Mouse (Mus musculus): ENCODE results near the gene Stom. TPM values are rescaled to one million over a fixed set of nuclear protein-coding genes. Genes with fewer than 3 reads are reported as not detected.
A peak's percentile ranks its signal among the peaks of the same experiment; 100 is the strongest.

Gene Stom
- total and polyA plus RNA-seq, 3 experiments: 15.0 to 54.6 (median 50.4) TPM

DNA sequence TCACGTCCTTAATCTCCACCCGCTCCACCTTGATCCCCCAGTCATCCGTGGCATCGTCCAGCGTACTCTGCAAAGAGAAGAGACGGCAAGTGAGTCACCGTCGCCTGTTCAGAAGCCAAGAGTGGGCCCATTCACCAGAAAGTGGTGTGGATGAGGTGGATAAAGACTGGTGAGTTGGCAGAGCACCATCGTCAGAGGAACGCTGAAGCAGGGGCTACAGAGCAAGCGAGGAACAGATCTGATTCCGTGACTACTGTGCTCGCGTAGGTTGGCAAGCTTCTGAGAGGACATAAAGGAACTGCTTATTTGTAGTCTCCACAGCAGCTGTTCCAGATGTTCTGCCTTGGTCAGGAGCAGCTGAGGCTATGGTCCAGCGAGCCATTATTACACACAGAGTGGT lies 16.4 kb downstream of the Stom start:
- DNase-seq: no peak

DNA sequence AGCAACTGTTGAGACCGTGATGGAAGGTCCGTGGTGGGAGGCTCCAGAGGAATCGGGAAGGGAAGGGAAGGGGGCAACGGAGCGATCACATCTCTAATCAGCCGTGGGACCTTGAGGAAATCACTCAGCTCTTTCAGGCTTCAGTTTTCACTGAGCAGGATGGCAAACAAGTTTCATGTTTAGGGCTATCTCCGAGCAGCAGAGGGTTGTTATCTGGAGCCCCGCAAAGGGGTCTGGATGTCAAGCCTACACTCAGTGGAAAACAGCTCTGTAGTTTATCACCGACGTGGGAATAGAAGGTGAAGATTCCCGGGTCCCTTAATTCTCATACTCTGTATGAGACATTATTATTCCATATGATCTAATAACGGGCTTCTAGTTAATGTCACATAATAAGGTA lies 18.4 kb downstream of the Stom start:
- no peak for DNase-seq

DNA sequence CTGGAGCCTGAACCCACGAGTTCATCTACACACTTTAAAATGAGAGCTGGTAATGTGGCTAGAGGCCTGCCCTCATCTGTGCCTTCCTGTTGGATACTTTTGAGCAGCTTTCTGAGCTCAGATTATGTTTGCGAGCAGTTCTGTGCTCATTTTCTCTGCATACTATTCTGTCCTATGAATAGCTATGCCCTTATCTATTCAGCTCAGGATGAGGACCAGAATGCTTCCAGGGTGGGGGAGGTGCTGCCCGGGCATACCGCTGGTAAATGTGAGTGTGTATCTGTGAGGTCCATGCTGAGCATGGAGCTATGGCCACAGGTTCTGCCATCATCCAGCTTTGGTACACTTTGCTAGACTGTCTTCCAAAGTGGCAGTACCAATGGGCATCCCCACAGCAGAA lies 19.2 kb downstream of the Stom start:
- DNase-seq: no peak

DNA sequence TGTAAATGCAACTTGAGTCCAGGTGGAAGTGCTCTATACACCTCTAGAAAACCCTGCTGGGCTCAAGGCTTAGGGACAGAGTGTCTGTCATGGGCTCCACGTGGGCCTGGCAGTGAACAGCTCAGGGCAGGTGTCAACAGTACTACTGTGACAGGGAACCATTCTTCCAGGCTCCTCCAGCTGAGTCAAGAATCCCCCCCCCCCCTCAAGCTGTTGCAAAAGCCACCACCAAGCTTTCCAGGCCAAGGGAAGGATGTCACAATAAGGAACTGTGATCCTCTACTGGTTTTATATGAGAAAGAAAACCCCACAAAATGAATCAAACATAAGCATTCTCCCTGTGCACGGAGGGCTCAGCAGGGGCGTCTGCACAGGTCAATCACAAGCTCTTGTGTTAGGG lies 22.5 kb downstream of the Stom start:
- DNase-seq: no peak

DNA sequence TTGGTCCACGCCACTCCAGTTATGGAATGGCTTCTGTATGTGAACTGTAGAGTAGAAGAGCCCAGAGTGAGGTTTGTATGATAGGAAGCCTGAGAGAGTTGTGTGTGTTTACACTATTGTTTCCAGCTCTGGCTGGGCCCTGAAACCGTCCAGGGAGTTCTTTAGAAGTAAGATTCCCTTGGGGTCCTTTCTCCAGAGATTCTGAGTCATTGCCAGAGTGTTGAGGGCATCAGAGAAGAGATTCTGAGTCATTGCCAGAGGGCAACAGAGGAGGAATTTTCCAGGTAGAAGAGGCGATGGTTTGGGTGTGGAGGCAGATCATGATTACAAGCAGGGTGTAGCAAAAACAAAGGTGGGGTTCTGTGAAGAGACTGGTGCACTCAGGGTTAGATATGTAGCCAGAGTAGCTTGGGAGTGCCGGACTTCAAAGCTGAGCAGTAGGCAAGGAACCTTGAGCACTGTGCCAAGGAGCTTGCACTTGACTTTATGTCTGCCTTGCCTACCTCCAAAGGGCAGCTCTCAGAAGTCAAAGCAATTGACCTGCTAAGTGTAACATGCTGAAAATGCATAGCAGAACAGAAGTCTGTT lies 26.8 kb downstream of the Stom start:
- DNase-seq: no peak

DNA sequence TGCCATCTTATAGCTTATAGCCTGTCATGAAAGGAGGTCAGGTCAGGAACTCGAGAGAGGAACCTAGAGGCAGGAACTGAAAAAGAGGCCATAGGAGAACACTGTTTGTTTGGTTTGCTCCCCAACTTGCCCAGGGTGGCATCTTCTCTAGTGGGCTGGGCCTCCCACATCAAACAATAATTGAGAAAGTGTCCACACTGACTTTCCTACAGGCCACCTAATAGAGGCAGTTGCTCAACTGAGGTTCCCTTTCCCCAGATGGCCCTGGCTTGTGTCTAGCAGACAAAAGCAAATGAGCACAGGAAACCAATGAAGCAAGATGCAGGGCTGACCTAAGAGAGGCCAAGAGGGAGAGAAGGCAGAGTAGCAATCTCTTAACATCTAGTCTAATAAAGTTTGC lies 28.6 kb downstream of the Stom start:
- no peak for DNase-seq

DNA sequence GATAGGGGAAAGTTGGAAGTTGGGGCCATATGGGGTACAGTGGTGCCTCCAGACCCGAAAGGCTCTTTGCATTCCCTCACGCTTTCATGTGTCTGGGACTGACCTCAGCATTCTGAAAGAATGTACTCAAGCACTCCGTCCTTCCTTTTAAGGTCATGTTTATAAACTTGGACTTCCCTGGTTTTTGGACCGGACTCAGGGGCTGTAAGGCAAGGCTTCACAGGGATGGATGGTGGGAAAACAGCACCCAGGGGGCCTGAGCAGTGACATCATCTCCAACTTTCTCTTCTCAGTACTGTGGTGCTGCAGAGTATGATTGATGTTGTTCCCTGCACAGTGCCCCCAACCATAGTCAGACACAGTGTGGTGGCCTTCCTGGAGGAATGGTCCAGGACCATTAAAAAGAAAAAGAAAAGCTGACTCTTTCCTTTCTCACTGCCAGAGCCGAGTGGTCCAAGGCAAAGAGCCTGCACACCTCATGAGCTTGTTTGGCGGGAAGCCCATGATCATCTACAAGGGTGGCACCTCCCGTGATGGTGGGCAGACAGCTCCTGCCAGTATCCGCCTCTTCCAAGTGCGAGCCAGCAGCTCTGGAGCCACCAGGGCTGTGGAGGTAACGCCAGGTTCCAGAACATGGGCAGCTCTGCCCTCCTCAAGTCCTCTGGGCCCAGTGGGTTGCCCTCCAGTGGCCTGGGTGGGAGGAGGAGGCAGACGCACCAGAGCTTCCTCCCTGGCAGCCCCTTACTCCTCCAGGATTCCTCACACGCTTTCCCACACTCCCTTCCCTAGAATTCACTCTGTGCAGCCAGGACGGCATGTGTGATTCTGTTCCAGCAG lies 34.5 kb downstream of the Stom start:
- no peak for DNase-seq

DNA sequence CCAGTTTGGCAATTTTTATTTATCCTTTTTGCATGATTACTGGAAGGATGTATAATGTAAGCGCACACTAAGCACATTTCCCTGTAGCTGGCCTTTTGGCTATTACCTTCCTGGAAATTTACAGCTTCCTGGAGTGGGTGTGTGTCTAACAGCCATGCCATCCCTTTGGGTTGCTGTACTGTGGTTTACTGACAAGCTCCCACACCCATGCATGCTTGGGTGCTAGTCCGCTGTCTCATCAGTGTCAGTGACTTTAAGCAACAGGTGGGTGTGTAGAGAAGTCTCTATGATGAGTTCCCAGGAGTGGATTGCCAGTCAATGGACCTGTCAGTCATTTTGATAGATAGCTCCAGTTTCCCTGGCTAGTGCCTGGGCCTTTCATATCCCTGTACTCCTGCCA lies 37.3 kb downstream of the Stom start:
- no peak for DNase-seq

DNA sequence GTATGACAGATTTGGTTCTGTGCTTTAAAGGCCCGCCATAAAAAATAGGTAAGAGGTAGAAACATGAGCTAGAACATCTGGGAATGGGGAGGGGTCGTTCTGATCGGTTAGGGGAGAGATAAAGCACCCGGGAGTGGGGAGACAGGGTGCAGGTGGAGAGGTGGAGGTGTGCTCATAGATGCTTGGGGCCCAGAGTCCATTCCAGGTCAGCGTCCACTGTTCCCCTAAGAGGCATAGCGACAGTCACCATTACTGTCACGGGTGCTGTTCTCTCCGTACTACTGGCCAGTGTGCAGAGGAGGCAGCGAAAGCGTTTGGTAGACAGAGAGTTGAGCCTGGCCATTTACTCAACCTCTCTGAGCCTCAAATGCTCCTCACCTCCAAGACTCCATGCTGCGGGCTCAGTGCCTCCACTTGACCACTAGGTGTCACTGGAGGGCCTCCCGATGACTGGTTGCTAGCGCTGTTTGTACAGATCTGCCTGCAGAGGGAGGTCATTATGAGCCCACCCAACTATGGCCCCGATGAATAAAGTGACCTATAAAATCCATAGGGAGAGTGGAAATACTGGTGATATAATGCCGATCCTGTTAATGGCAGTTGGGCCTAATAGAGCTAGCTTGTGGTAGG lies 39.0 kb downstream of the Stom start:
- DNase-seq: peak; percentile 75

DNA sequence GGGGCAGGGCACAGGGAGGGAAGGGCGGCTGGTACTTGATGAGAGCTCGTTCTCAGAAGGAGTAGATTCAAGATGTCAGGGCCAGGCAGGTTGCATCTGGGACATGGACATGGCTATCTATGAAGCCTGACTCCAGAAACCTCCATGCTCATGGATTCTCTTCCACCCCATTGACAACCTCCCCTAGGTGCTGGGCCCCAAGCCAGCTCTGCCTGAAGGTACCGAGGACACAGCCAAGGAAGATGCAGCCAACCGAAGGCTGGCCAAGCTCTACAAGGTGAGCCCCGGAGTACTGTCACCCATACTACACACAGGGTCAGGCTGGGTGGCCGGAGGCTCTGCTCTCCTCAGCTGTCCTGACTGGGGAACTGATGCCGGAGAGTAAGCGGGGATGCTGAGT lies 43.5 kb downstream of the Stom start:
- DNase-seq: no peak

DNA sequence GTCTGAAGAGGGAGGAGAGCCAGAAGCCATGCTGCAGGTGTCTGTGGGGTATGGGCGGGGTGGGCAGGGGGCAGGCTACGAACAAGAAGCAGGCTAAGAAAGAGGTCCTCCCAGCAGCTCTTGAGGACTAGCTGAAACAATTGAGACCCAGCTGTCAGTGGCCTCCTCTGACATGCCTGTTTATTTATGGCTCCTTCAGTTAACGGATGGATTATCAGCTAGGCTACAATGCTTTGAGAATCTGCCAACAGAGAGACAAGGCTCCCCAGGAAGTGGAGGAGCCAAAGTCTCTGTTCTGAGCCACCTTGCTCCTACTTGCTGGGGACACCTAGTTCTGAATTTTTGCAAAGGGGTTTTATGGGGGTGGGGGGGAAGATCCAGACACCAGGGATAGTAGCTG lies 44.1 kb downstream of the Stom start:
- DNase-seq: no peak

DNA sequence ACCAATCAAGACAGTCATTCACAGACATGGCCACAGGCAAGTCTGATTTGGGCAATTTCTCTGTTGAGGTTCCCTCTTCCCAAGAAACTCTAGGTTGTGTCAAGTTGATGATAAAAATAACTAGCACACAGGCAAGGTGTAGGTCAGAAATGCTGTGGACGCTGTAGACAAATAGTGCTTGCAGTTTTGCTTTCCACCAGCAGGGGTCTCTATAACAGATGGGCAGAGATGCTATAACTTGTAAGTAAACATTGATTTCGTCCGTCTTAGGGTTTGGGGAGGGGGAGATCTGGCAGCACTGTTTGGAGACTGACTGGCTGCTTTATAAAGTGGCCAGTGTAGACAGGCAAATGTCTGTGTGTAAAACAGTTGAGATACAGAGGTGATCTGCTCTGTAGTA lies 44.9 kb downstream of the Stom start:
- DNase-seq: no peak

DNA sequence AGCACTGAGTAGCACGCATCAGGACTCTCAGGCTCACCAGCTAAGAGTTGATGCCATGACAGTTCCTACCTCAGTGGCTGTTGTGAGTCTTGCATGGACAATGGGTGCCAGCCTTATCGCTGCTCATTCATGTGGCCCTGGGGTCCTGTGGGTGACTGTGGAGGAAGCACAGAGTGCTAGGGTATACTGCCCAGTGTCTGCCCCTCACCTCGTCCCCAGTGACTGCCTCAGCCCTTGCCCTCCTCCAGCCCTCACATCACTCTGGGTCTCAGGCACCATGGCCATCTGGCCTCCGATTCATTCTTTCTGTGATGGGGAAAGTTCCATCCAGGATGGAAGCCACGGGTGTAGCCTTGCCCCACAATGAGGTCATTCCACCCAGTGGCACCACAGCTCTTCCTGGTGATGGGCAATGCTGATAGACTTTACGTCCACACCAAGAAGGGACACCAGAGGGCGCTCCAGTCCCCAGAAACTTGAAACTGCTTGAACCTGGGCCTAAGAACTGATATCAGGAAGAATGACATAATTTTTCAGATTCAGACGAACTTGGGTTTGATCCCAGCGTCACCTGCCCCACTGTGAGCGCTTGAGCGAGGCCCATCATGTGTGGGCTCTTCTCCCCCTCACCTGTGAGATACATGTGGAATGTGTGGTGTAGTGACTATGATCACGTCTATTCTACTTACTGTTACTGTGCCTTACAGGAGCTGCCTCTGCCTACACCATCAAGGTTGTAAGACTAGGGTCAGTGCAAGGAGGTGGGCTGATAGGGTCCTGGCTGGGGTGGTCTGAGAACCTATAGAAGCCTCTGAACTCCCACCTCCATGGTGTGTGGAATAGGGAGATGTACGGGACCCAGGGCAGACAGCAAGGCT lies 47.8 kb downstream of the Stom start:
- DNase-seq: peak; percentile 71

DNA sequence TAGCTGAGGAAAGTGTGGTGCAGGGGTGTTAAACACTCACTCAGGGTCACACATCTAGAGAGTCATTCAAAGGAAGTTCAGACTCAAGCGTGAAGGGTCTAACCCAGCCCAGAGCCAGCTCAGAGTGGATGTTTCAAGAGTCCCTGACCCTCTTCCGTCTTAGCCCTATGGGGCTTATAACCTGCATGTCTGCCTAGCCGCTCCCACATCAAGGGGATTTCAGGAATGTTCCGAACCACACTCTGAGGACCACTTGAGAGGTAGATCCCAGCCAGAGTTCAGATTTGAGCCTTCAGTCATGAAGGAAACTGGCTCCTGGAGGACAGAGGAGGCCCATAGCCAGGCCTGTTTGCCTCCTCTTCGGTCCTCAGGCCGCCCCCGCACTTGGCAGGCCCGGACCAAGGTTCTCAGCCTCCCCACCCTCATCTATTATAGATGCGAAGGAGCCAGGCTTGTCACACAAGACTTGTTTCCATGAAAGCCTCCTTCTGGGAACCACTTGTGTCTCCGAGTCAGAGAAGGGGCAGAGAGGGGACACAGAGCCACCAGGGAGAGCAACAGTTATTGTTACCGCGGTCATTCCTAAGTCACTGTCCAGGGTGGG lies 49.7 kb downstream of the Stom start:
- no peak for DNase-seq

DNA sequence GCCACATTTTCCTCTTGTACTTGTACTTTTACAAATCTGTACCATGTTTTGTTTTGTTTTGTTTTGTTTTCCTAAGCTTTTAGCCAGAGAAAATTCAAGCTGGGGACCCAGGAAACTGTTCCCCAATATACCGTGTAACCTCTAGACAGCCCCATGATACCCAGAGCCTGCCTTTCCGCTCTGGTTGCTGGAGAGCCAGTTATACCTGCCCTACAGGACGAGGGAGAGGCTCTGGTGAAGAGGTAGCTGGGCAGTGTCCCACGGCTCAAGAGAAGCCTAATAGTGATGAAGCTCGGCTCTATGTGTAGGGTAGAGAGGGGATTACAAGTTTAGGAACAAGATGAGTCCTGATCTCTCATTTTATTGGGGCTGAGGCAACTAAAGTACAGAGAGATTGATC lies 51.6 kb downstream of the Stom start:
- no peak for DNase-seq

DNA sequence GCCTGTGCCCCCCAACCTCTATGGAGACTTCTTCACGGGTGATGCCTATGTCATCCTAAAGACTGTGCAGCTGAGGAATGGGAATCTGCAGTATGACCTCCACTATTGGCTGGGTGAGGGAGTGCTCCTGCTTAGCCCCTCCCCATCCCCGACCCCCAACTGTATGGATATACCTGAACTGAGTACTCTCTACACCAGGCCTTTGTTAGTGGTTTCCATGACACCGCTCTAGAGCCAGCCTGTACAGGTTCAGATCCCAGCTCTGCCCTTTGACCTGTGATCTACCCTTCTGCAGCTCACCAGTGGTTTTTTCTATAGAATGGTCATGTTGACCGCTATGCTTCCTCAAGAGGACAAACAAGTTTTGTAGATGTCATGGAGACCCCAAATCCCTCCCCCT lies 52.8 kb downstream of the Stom start:
- DNase-seq: no peak

DNA sequence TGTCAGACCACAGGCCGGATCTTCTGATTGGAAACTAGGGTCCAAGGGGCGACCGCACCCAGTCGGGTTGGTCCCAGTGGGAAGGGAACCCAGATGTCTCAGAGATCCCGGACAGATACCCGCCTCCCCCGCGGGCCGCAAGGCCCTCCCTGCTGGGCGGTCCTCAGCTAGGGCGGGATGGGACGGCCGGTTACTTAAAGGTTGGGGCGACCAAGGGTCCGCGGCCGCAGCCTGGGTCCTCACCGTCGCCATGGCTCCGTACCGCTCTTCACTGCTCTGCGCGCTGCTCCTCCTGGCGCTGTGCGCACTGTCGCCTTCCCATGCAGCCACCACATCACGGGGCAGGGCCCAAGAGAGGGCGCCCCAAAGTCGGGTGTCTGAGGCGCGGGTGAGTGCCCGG lies 54.6 kb downstream of the Stom start:
- DNase-seq: peak; percentile 40

DNA sequence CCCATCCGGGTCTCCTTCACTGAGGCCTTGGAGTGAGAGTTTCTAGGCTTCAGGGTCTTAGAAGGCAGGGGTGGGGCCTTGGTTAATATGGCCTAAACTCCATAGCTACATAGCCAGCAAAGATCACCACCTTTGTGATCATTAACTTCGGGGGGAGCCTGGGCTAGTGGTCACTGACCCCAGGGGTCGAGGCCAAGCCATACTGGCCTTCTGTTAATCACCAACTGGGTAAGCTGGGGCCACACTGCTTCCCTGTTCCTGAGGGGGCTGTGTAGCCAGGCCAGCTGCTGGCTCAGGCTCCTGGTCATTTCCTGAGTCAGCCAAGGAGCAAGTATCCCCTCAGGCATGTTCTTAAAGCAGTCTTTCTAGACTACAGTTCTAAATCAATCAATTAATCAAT lies 56.8 kb downstream of the Stom start:
- DNase-seq: no peak

DNA sequence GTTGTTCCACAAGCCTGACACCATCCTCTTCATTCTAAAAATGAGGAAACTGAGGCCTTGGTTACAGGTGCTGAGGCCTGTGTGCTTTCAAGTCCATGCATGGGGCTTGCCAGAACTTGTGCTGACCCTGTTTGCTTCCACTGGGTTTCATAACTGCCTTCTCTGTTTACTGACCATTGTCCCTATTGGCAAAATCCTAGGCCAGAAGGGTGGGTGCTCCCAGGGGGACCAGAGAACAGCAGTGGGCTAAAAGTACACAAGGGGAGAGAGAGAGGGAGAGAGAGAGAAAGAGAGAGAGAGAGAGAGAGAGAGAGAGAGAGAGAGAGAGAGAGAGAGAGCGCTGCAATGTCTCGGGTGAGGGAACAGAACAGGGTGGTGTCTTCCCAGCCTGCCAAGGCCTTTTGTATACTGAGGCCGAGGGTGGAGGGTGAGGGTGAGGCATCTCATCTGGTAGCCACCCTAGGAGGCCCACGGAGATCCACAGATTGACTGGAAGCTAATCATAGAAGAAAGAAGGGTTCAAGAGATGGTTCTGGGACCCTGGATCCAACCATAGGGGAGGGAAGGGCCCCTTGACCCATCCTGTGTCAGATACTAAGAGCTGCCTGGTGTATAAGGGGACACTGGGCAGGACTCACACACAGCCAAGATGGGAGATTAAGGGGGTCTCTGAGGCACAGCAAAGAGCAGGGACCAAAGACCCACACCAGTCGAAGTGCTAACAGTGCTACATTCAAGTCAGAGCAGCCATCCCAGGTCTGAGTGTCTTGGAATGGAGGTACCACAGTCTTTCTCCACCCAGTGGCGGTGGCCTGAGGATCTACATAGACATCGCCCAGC lies 58.2 kb downstream of the Stom start:
- peak; percentile 31 for DNase-seq

DNA sequence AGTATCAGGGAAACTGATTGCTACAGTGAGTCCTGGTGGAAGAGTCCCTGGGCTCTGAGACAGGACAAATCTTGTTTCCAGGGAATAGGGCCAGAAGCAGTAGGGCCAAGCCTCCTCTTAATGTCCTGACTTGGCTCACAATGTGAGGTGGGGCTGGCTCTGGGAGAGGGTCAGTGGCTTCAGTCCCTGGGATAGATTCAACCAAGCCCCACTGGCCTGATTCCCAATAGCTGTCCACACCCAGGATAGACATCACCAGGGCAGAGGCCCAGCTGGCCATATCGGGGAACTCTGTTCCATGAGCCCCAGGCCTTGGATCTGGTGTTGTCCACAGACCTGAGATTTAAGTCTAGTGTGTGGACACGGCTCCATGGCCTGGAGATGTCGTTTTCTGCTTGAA lies 59.1 kb downstream of the Stom start:
- DNase-seq: peak; percentile 68

DNA sequence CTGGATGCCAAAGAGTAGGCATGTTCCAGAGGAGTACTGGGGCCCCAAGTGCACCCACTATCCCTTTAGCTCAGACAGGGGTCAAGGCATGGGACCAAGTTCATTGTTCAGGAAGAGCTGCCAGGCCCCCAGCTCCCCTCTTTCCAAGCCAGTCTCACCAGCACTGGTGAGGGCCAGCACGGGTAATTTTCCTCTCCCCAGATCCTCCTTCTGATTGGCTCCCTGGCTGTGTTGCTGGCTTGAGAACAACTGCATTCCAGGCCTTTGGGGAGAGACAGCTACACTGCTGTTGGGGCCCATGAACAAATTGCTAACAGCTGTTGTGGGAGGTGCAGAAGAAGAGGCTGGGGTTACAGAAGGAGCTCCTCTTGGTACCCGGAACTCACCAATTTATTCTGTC lies 63.2 kb downstream of the Stom start:
- DNase-seq: peak; percentile 65

Data from adrenal gland, adult 2 months (tissue).